Mouse (Mus musculus) NIH3T3 (cell line): ENCODE data around the gene Lsmem1.

ENCODE experiments used
- DNase-seq: peaks from one replicate; pipeline ENCODE4 v3.0.0-alpha.2; 2012; ENCODE audit warnings: low read depth

Gene Lsmem1

DNA sequence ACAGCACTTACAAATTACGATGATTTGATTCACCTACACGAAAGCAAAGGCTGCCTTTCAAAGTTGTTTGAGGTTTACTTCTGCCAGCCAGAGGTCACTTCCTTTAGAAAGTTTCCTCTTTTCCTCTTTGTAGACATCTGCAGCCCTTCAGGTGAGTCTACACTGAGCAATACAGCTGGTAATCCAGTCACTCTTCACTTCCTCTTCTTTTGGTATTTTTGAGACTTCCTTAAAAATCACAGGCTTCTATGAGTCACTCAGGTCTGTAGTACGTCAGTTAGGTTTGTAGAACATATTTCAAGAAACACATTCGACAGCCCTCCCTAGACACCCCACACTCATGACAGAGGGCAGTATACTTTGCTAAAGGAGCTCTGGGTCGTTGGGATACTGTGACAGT is 58.6 kb downstream of the Lsmem1 start:
- DNase-seq, result no peak

DNA sequence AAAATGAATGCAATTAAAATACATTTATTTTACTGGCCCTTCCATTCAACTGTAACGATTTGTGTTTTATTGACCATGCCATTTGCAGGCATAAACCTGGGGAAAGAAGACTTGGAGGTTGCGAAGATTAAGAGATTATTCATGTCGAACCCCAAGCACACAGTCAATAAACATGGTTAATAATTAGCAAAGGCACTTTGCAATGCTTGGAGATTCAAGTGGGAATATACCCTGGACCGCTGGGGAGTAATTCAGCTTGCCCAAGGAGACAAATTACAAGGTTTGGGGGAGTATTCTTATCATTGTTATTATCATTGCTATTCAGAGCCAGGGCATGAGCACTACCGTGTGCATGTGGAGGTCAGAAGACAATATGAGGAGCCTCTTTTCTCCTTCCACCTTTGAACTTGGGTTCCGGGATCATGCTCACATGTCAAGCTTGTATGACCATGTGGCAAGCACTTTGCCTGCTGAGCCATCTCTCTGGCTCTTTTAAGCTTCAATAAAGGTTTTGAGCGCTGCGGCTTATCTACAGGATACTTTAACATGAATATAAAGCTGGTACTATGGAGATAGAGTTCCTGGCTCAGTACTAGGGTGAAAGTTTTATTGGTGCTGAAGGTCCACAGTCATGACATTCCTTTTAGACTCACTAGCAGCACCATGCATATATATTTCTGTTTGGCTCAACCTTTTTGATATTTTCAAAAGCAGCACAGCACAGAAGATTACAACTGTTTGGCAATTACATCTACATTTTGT is 59.6 kb downstream of the Lsmem1 start:
- DNase-seq, result no peak

DNA sequence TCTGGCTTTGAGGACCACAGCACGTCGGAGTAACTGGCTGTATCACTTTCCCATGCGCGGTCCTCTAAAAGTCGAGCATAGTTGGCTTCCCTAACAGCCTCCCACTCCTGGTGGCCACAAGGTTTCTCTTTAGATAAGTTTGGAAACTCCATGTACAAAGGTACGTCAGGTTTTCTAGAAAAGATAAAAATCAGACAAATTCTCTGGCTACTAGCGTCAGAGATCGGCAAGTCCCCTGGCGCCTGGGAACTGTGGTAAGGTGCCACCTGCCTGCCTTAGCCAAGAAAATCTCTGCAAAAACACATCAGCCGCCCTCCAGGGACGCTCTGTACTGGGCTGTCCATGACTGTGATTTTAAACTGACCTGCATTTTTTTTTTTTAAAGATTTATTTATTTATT is 64.8 kb downstream of the Lsmem1 start:
- DNase-seq, result no peak

DNA sequence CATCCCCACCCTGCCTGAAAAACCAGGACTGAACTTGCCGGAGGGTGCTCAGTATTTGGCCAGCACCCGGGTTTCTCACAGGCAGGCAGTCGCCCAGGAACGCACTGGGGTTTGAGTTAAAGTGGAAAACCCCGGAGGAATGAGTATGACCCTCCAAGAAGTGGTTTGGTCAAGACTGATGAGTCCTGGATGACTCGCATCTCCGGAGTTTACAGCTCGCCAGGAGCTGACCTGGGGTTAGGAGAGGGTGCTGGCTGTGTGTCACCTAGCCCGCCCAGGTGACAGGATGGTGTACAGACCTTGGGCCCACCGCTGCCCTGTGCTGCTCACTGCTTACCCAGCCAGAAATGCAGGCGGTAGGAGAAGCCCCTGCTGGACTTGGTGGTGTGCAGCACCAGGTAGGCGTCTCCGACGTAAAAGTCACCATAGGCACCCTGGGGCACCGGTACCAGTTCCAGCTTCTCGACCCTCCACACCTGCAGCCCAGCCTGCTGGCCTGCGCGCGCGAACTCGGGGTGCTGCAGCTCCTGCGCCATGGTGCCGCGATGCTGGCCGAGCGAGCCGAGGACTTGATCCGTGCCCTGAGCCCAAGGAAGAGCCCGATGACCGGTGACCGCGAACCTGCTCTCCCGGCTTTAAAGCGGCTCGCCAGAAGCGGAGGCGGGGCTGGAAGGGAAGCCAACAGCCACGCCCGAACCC is 65.6 kb downstream of the Lsmem1 start, which contains the start of gene Scin:
Gene Scin, minus strand, starts transcription at position 656 of the 699 bp plus-strand sequence.
- no peak for DNase-seq

DNA sequence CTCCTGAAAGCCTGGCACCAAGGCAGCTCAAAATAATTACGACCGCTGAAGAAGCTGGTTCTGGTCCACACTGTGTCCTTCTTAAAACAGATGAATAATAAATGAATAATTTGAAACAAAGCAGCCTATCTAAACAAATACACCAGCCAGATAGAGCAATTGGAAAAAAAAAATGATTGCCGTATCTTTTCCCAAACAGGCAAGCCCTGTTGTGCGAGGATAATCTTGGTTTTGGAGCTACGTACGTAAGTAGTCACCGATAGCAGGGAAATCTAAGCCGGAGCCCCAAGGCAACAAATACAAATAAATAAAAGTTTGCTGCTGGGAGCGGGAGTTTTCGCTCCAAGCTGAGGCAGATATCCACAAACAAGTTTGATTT is 66.1 kb downstream of the Lsmem1 start:
- no peak for DNase-seq
